Mouse (Mus musculus) liver, postnatal 0 days (tissue): ENCODE measurements around the gene Macc1.

ENCODE experiments used
- CTCF ChIP-seq: sonication (generic); IDR thresholded peaks from 2 replicates; pipeline ENCODE4 v1.5.1; 2016; ENCODE audit warnings: antibody characterized with exemption, low read depth
- EP300 ChIP-seq: IDR thresholded peaks from 2 replicates; pipeline ENCODE4 v1.6.1; 2016; ENCODE audit warnings: antibody characterized with exemption, low read depth, mild to moderate bottlenecking

DNA sequence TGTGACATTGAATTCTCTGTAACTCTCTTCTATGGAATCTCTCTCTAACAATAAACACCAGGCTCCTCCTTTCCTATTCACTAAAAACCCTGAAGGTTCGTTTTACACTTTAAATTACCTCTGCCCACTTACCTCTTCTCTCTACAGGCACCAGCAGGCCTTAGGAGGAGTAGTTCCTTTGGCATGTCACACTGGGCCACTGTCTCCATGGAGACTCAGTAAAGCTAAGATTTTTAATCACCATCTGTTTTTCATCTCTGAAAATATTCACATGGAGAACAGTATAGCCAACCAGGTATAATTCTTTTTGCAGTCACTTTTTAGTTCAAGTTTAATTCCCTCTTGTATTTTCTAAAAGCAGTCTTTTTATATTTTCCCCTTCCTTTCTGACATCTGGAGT is 140.0 kb downstream of the Macc1 start:
- TF ChIP-seq EP300 = no peak
- no peak for TF ChIP-seq CTCF
